7 mouse cellular contexts compared by ENCODE assay signal in genomic region chr13:49644731-49645529, GRCm38 (mm10). TPM values are rescaled to one million over a fixed set of nuclear protein-coding genes. Genes with fewer than 3 reads are reported as not detected.
A peak's percentile ranks its signal among the peaks of the same experiment; 100 is the strongest.
DNase-seq lines count a peak whose midpoint lies in the region; ATAC-seq and TF ChIP-seq lines count a peak whose summit lies in the region.

No protein-coding gene starts in this region.

- no peak overlapping the region for H3K4me2 ChIP-seq in kidney, postnatal 0 days (ENCODE audit: low read length)
- no peak overlapping the region for H3K4me2 ChIP-seq in midbrain, embryonic 14.5 days (ENCODE audit: low read length)

- WGBS in kidney, postnatal 0 days: 72% methylated on average over 2 of the region's 2 CpGs
- 80% methylated on average over 2 of the region's 2 CpGs for whole genome bisulfite sequencing in midbrain, embryonic 14.5 days

- H3K36me3 ChIP-seq in kidney, postnatal 0 days (ENCODE audit: insufficient read depth, low read length): no peaks in the 10 kb centered on the region
- no peaks in the 10 kb centered on the region for H3K36me3 ChIP-seq in midbrain, embryonic 14.5 days (ENCODE audit: control insufficient read depth, insufficient read depth, low read length)

- peak; percentile 69 for DNase-seq in kidney, postnatal 0 days (ENCODE audit: low spot score)
- DNase-seq in kidney, adult 8-10 months: no peak
- peak; percentile 27 for DNase-seq in MEL-GATA-1-ER (ENCODE audit: extremely low read depth, low read depth)
- peak; percentile 32 for DNase-seq in frontal cortex, postnatal 36 days (ENCODE audit: low spot score in 2 of 2)
- DNase-seq in midbrain, embryonic 14.5 days: peak; percentile 73
- DNase-seq in urinary bladder, adult 18-20 months (ENCODE audit: low spot score in 2 of 2): no peak
- no peak for DNase-seq in kidney, postnatal 14 days

- H3K4me1 ChIP-seq in kidney, postnatal 0 days (replicated peaks; ENCODE audit: insufficient read depth, low read length): no peaks in the 10 kb centered on the region
- H3K4me1 ChIP-seq in midbrain, embryonic 14.5 days (ENCODE audit: control insufficient read depth, insufficient read depth, low read length): no peaks in the 10 kb centered on the region

- no peaks in the 10 kb centered on the region for H3K9me3 ChIP-seq in kidney, postnatal 0 days (replicated peaks; ENCODE audit: low read length)
- H3K9me3 ChIP-seq in midbrain, embryonic 14.5 days (ENCODE audit: control insufficient read depth, low read length): no peaks in the 10 kb centered on the region

- H3K27ac ChIP-seq in kidney, postnatal 0 days: no peak overlapping the region
- H3K27ac ChIP-seq in midbrain, embryonic 14.5 days (replicated peaks; ENCODE audit: low read depth, low read length): no peak overlapping the region

- H3K27me3 ChIP-seq in kidney, postnatal 0 days (ENCODE audit: insufficient read depth, low read length): no peaks in the 10 kb centered on the region
- H3K27me3 ChIP-seq in midbrain, embryonic 14.5 days (ENCODE audit: control insufficient read depth, insufficient read depth, low read length): no peaks in the 10 kb centered on the region

- no peak; the same call in 1 of the 2 replicates for ATAC-seq in kidney, postnatal 0 days (replicated peaks; ENCODE audit: low FRiP score, low read depth)
- ATAC-seq in midbrain, embryonic 14.5 days (ENCODE audit: low FRiP score, low TSS enrichment): no peak

- peak; percentile 77 for TF ChIP-seq CTCF in kidney, postnatal 0 days (IDR thresholded peaks at IDR 0.05; ENCODE audit: low read depth)

- H3K4me3 ChIP-seq in kidney, postnatal 0 days (replicated peaks; ENCODE audit: low read depth, low read length): no peak overlapping the region
- no peak overlapping the region for H3K4me3 ChIP-seq in midbrain, embryonic 14.5 days (replicated peaks; ENCODE audit: low read depth, low read length)

- H3K9ac ChIP-seq in kidney, postnatal 0 days (ENCODE audit: low read depth, low read length): no peak overlapping the region
- no peak overlapping the region for H3K9ac ChIP-seq in midbrain, embryonic 14.5 days (replicated peaks; ENCODE audit: low read length)

RNA-seq across cellular contexts. Expression of gene Cenpp, which starts 7.7 kb away (rescaled TPM):
- 21.5 and 21.9 TPM in 2 replicates for polyA plus RNA-seq in kidney, postnatal 0 days (2015; fragmentation: Nextera tagmentation; extraction: Ambion mirVana)
- polyA plus RNA-seq in midbrain, embryonic 14.5 days (2014; fragmentation: Nextera tagmentation; extraction: Ambion mirVana): 7.4 and 9.6 TPM in 2 replicates

RNA-seq across cellular contexts. Expression of gene Nol8, which starts 7.9 kb away (rescaled TPM):
- 15.7 and 19.3 TPM in 2 replicates for polyA plus RNA-seq in kidney, postnatal 0 days (2015; fragmentation: Nextera tagmentation; extraction: Ambion mirVana)
- polyA plus RNA-seq in midbrain, embryonic 14.5 days (2014; fragmentation: Nextera tagmentation; extraction: Ambion mirVana): 18.0 and 22.4 TPM in 2 replicates

RNA-seq across cellular contexts. Expression of gene Iars, which starts 37.0 kb away (rescaled TPM):
- polyA plus RNA-seq in kidney, postnatal 0 days (2015; fragmentation: Nextera tagmentation; extraction: Ambion mirVana): 38.1 and 42.7 TPM in 2 replicates
- polyA plus RNA-seq in midbrain, embryonic 14.5 days (2014; fragmentation: Nextera tagmentation; extraction: Ambion mirVana): 35.9 and 53.4 TPM in 2 replicates

RNA-seq across cellular contexts. Expression of gene Ogn, which starts 37.1 kb away (rescaled TPM):
- 43.8 and 54.3 TPM in 2 replicates for polyA plus RNA-seq in kidney, postnatal 0 days (2015; fragmentation: Nextera tagmentation; extraction: Ambion mirVana)
- polyA plus RNA-seq in midbrain, embryonic 14.5 days (2014; fragmentation: Nextera tagmentation; extraction: Ambion mirVana): 0.59 and 7.7 TPM in 2 replicates

Comparison
In these comparisons a context has a peak if more than half of its experiments do, and no peak if none do; other contexts are left out.
1. DNase-seq: peak in kidney, postnatal 0 days (single experiment), MEL-GATA-1-ER (single experiment), frontal cortex, postnatal 36 days (2 of 2) and midbrain, embryonic 14.5 days (single experiment); none in kidney, adult 8-10 months (0 of 2), urinary bladder, adult 18-20 months (0 of 2) and kidney, postnatal 14 days (single experiment).